Mouse (Mus musculus) MEL (cell line): ENCODE results near the gene Araf. TPM values are rescaled to one million over a fixed set of nuclear protein-coding genes. Genes with fewer than 3 reads are reported as not detected.

Experiments used
- DNase-seq: peaks from one replicate; pipeline ENCODE4 v3.0.0; 2011; ENCODE audit warnings: low read depth, low spot score
- H3K27ac ChIP-seq: 2 replicates; pipeline ENCODE4 v1.5.1; 2012; ENCODE audit warnings: low read depth, mild to moderate bottlenecking, control low read depth, low read length, moderate library complexity; ENCODE audit not compliant: control insufficient read depth
- H3K27me3 ChIP-seq, 2 experiments: fragments of 150-350 bp in 1 of 2; sonication (generic) in 1 of 2; 2 replicates each; pipeline ENCODE4 v1.6.1; 2012; ENCODE audit warnings: low read length in 2 of 2, mild to moderate bottlenecking in 2 of 2, improper control_type of control experiment in 1 of 2, moderate library complexity in 1 of 2; ENCODE audit not compliant: insufficient read depth in 2 of 2, control insufficient read depth in 1 of 2
- H3K36me3 ChIP-seq, 2 experiments: 2 replicates each; pipeline ENCODE4 v1.6.1; 2012 to 2014; ENCODE audit warnings: low read length in 2 of 2, improper control_type of control experiment in 1 of 2, inconsistent platforms in 1 of 2, mild to moderate bottlenecking in 1 of 2; ENCODE audit not compliant: insufficient read depth in 2 of 2, control insufficient read depth in 1 of 2
- H3K4me1 ChIP-seq, 2 experiments: fragments of 150-350 bp in 1 of 2; sonication (generic) in 1 of 2; 2 replicates each; pipeline ENCODE4 v1.6.1; 2012; ENCODE audit warnings: low read length in 2 of 2, improper control_type of control experiment in 1 of 2, mild to moderate bottlenecking in 1 of 2; ENCODE audit not compliant: insufficient read depth in 2 of 2, control insufficient read depth in 1 of 2
- H3K4me3 ChIP-seq, 2 experiments: fragments of 150-350 bp in 1 of 2; sonication (generic) in 1 of 2; 2 replicates each; pipeline ENCODE4 v1.5.1; 2012; ENCODE audit warnings: low read depth in 2 of 2, low read length in 2 of 2, mild to moderate bottlenecking in 2 of 2, moderate library complexity in 2 of 2, control low read depth in 1 of 2, improper control_type of control experiment in 1 of 2; ENCODE audit not compliant: control insufficient read depth in 1 of 2, insufficient read depth in 1 of 2
- H3K79me2 ChIP-seq: 2 replicates; pipeline ENCODE4 v1.6.1; 2012; ENCODE audit warnings: mild to moderate bottlenecking, low read length, moderate library complexity; ENCODE audit not compliant: control insufficient read depth, poor library complexity, insufficient read depth
- H3K9ac ChIP-seq: 2 replicates; pipeline ENCODE4 v1.6.1; 2012; ENCODE audit warnings: low read depth, mild to moderate bottlenecking, control low read depth, low read length, moderate library complexity; ENCODE audit not compliant: control insufficient read depth, poor library complexity, severe bottlenecking
- H3K9me3 ChIP-seq: fragments of 150-350 bp; sonication (generic); replicated peaks from 2 replicates; pipeline ENCODE4 v1.6.1; 2012; ENCODE audit warnings: mild to moderate bottlenecking, low read length, improper control_type of control experiment, moderate library complexity; ENCODE audit not compliant: insufficient read depth
- CHD1 ChIP-seq: IDR thresholded peaks from 2 replicates; pipeline ENCODE4 v1.6.1; 2012; ENCODE audit warnings: low read depth, mild to moderate bottlenecking, inconsistent platforms, low read length, improper control_type of control experiment
- CTCF ChIP-seq, 3 experiments: IDR thresholded peaks in 2 of 3; conservative IDR thresholded peaks in 1 of 3; 2 replicates each; pipeline ENCODE4 v1.5.1; 2011 to 2012; ENCODE audit warnings: low read length in 3 of 3, low read depth in 2 of 3, mild to moderate bottlenecking in 2 of 3, improper control_type of control experiment in 1 of 3, inconsistent platforms in 1 of 3, mixed read lengths in 1 of 3, moderate library complexity in 1 of 3; ENCODE audit not compliant: control insufficient read depth in 1 of 3, insufficient read depth in 1 of 3, poor library complexity in 1 of 3, severe bottlenecking in 1 of 3
- E2F4 ChIP-seq: IDR thresholded peaks from 2 replicates; pipeline ENCODE4 v1.6.1; 2011; ENCODE audit warnings: low read depth, low read length, improper control_type of control experiment, borderline replicate concordance
- ELF1 ChIP-seq: IDR thresholded peaks from 2 replicates; pipeline ENCODE4 v1.6.1; 2014; ENCODE audit warnings: low read depth, mild to moderate bottlenecking, inconsistent platforms, low read length, improper control_type of control experiment, moderate library complexity
- GATA1 ChIP-seq: IDR thresholded peaks from 2 replicates; pipeline ENCODE4 v1.6.1; 2011; ENCODE audit warnings: low read depth, low read length, improper control_type of control experiment
- MAX ChIP-seq: IDR thresholded peaks from 2 replicates; pipeline ENCODE4 v1.6.1; 2011; ENCODE audit warnings: low read length, improper control_type of control experiment
- MAZ ChIP-seq: IDR thresholded peaks from 2 replicates; pipeline ENCODE4 v1.6.1; 2012; ENCODE audit warnings: low read depth, mild to moderate bottlenecking, inconsistent platforms, low read length, improper control_type of control experiment
- MXI1 ChIP-seq: IDR thresholded peaks from 2 replicates; pipeline ENCODE4 v1.6.1; 2011; ENCODE audit warnings: mild to moderate bottlenecking, low read depth, low read length, improper control_type of control experiment
- NELFE ChIP-seq: IDR thresholded peaks from 2 replicates; pipeline ENCODE4 v1.6.1; 2011; ENCODE audit warnings: low read depth, low read length, improper control_type of control experiment
- NRF1 ChIP-seq: IDR thresholded peaks from 2 replicates; pipeline ENCODE4 v1.6.1; 2014; ENCODE audit warnings: low read depth, mild to moderate bottlenecking, inconsistent platforms, low read length, improper control_type of control experiment, moderate library complexity; ENCODE audit not compliant: poor library complexity, insufficient read depth, severe bottlenecking
- POLR2A ChIP-seq, 2 experiments: IDR thresholded peaks; 2 replicates each; pipeline ENCODE4 v1.6.1; 2011 to 2012; ENCODE audit warnings: low read length in 2 of 2, mild to moderate bottlenecking in 2 of 2, control low read depth in 1 of 2, improper control_type of control experiment in 1 of 2, low read depth in 1 of 2, moderate library complexity in 1 of 2; ENCODE audit not compliant: control insufficient read depth in 1 of 2, insufficient read depth in 1 of 2, poor library complexity in 1 of 2
- POLR2AphosphoS5 ChIP-seq: IDR thresholded peaks from 2 replicates; pipeline ENCODE4 v1.6.1; 2012; ENCODE audit warnings: low read depth, borderline replicate concordance, mild to moderate bottlenecking, inconsistent platforms, low read length, moderate library complexity, mixed read lengths
- RAD21 ChIP-seq: IDR thresholded peaks from 2 replicates; pipeline ENCODE4 v1.6.1; 2011; ENCODE audit warnings: mild to moderate bottlenecking, low read depth, low read length, improper control_type of control experiment
- SIN3A ChIP-seq: IDR thresholded peaks from 2 replicates; pipeline ENCODE4 v1.6.1; 2012; ENCODE audit warnings: low read length, improper control_type of control experiment, inconsistent platforms
- SMC3 ChIP-seq: IDR thresholded peaks from 2 replicates; pipeline ENCODE4 v1.6.1; 2011; ENCODE audit warnings: low read depth, low read length, improper control_type of control experiment
- TBP ChIP-seq: IDR thresholded peaks from 2 replicates; pipeline ENCODE4 v1.8.0; 2011; ENCODE audit warnings: low read depth, low read length, improper control_type of control experiment
- TCF12 ChIP-seq: IDR thresholded peaks from 2 replicates; pipeline ENCODE4 v1.6.1; 2014; ENCODE audit warnings: low read depth, mild to moderate bottlenecking, inconsistent platforms, low read length, improper control_type of control experiment, moderate library complexity
- ZC3H11A ChIP-seq: IDR thresholded peaks from 2 replicates; pipeline ENCODE4 v1.6.1; 2012; ENCODE audit warnings: low read depth, mild to moderate bottlenecking, inconsistent platforms, low read length, improper control_type of control experiment
- polyA plus RNA-seq, 2 experiments: library from polyadenylated mRNA; stranded (reverse) in 1 of 2; unstranded in 1 of 2; fragments of >175 nt in 1 of 2; fragments of >200 nt in 1 of 2; gene quantifications; 2 replicates each; pipeline versions ENCODE4 v1.2.1 to v1.2.4; 2012; ENCODE audit warnings: low replicate concordance in 2 of 2, low read depth in 1 of 2; ENCODE audit not compliant: insufficient read length in 2 of 2, insufficient read depth in 1 of 2, missing spikeins in 1 of 2
- total RNA-seq: library from RNA; depleted of rRNA; stranded (reverse); fragments of 300-350 nt; gene quantifications from 2 replicates; pipeline ENCODE4 v1.2.3, GENCODE M21; 2012

Gene Araf
- total and polyA plus RNA-seq, 3 experiments: 115 to 236 (median 174) TPM

DNA sequence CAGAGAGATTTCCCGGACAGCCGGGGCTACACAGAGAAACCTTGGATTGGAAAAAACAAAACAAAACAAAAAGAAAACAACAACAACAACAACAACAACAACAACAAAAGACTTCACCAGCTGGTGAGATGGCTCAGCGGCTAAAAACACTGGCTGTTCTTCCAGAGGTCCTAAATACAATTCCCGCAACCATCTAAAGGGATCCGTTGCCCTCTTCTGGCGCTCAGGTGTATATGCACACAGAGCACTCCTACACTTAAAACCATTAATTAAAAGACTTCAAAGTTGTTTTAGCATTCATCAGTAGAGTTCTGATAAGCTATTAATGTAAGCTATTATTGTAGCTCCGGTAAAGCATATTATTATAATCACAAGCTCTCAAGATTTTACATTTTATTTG, 4.4 kb upstream of the Araf start:
- no peak overlapping the region for H3K9ac ChIP-seq
- peak; percentile 71 for DNase-seq
- peaks cover 0 to 10% of the 10 kb centered on the region in 2 experiments; a peak in 2 of 4 replicates for H3K36me3 ChIP-seq
- H3K27ac ChIP-seq: no peak overlapping the region
- peaks cover 4 to 9% of the 10 kb centered on the region in 2 experiments; a peak in 3 of 4 replicates for H3K4me1 ChIP-seq
- no peaks in the 10 kb centered on the region; the same call in 1 of the 2 replicates for H3K79me2 ChIP-seq
- no peaks in the 10 kb centered on the region for H3K9me3 ChIP-seq
- no peak overlapping the region for H3K4me3 ChIP-seq
- H3K27me3 ChIP-seq: no peaks in the 10 kb centered on the region
- TF ChIP-seq NELFE (no peak), MAZ (no peak), RAD21 (peak; percentile 73), ZC3H11A (peak; percentile 64), SMC3 (peak; percentile 60), CTCF (IDR thresholded peaks at IDR 0.05 in 2 of 3, conservative IDR thresholded peaks at IDR 0.05 in 1 of 3; ENCODE audit: control insufficient read depth in 1 of 3, insufficient read depth in 1 of 3, low read depth in 2 of 3, low read length in 3 of 3, poor library complexity in 1 of 3, severe bottlenecking in 1 of 3) (peak; percentile 49 to 61 (median 60)), MAX (no peak), GATA1 (no peak)

GRCm38 (mm10) chrX:20794229-20794628, 3.4 kb upstream of the Araf start:
- H3K4me1 ChIP-seq: peaks cover 7 to 9% of the 10 kb centered on the region in 2 experiments
- H3K27me3 ChIP-seq: no peaks in the 10 kb centered on the region
- H3K79me2 ChIP-seq: no peaks in the 10 kb centered on the region; the same call in 1 of the 2 replicates
- TF ChIP-seq SIN3A: no peak
- TF ChIP-seq CHD1: no peak
- no peak for TF ChIP-seq ELF1
- H3K36me3 ChIP-seq: peaks cover 0 to 12% of the 10 kb centered on the region in 2 experiments; a peak in 2 of 4 replicates
- H3K9ac ChIP-seq: no peak overlapping the region
- no peak for DNase-seq
- H3K27ac ChIP-seq: no peak overlapping the region
- no peaks in the 10 kb centered on the region for H3K9me3 ChIP-seq
- H3K4me3 ChIP-seq: no peak overlapping the region

- Histone ChIP-seq H3K27me3 (no peaks in the 10 kb centered on the region), H3K9ac (peak overlapping the region; percentile 76), H3K4me3 (peak overlapping the region; percentile 68 to 74)
Measured at GRCm38 (mm10) chrX:20798141-20798796, 655 bp downstream of the Araf start.

More at GRCm38 (mm10) chrX:20798141-20798796, 655 bp downstream of the Araf start:
- H3K36me3 ChIP-seq: peaks cover 0 to 2% of the 10 kb centered on the region in 2 experiments; a peak in 2 of 4 replicates
- DNase-seq: peak; percentile 92
- peaks cover 2 to 3% of the 10 kb centered on the region in 2 experiments; a peak in 3 of 4 replicates for H3K4me1 ChIP-seq
- no peaks in the 10 kb centered on the region; the same call in 1 of the 2 replicates for H3K79me2 ChIP-seq
- no peaks in the 10 kb centered on the region for H3K9me3 ChIP-seq
- peak overlapping the region; percentile 82 for H3K27ac ChIP-seq
- TF ChIP-seq MAZ (peak; percentile 48; the same call in 1 of the 2 replicates), POLR2AphosphoS5 (no peak), TBP (0 out of 2 replicates have a peak, but pooled peaks have one; percentile 11), NRF1 (peak; percentile 60), CTCF (IDR thresholded peaks at IDR 0.05 in 2 of 3, conservative IDR thresholded peaks at IDR 0.05 in 1 of 3; ENCODE audit: control insufficient read depth in 1 of 3, insufficient read depth in 1 of 3, low read depth in 2 of 3, low read length in 3 of 3, poor library complexity in 1 of 3, severe bottlenecking in 1 of 3) (peak in 2 of 3 experiments; percentile 21 to 27; a peak in 4 of 6 replicates), MXI1 (peak; percentile 39; the same call in 1 of the 2 replicates), E2F4 (no peak), TCF12 (0 out of 2 replicates have a peak, but pooled peaks have one; percentile 8), MAX (peak; percentile 46; the same call in 1 of the 2 replicates), POLR2A (IDR thresholded peaks at IDR 0.05; ENCODE audit: control insufficient read depth in 1 of 2, insufficient read depth in 1 of 2, low read depth in 1 of 2, low read length in 2 of 2, poor library complexity in 1 of 2) (peak; percentile 36 to 58; a peak in 3 of 4 replicates)
- TF ChIP-seq, all 39 proteins: peak for 8
